Mouse (Mus musculus) heart, postnatal 36 days (tissue): Measurements from ENCODE around the gene 1110032A03Rik. TPM values are rescaled to one million over a fixed set of nuclear protein-coding genes. Genes with fewer than 3 reads are reported as not detected.

Experiments
- DNase-seq, 2 experiments: peaks; one replicate each; pipeline ENCODE4 v3.0.0; 2021 to 2022
- intact Hi-C: fragments of 180-260 bp; cut with DNase I; formaldehyde crosslinking; loops from one replicate; pipeline ENCODE4 v1.15.1; 2025
- total RNA-seq, 2 experiments: library from RNA; stranded (reverse); gene quantifications; 2 replicates each; pipeline ENCODE4 v1.2.3; 2021

1110032A03Rik gene
- total RNA-seq = 10 to 100 TPM in 1 of 2 experiments, 1 to 10 TPM in 1; 8.8 to 11.9 TPM

DNA sequence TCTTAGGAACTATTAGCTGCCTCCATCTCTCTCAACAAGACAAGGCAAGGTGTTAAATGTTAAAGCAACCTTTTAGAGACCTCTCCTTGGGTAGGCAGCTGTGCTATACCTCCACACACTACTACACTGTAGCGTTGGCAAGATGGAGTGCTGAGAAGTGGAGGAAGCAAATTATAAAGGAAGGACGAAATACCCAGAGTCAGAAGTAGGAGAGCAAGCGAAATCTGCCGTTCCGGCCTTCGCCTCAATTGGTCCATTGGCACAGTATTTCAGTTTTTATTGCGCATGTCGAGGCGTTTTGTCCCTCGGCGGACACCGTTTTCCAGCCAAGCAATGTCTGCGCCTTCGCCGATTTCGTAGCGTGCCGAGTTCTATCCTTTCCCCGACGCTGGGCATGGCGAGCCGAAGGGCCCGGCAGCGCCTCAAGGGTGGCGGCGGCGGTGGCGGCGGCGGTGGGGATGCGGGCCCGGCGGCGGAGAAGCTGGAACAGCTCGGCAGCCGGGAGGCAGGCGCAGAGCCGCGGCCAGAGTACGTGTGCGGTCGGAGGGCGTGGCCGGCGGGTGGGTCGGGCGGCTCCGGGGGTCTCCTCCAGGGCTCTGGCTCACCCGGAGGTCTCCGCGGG, at the start of gene 1110032A03Rik, which contains the start of gene Alg9:
TSS of gene 1110032A03Rik (minus strand) at position 530 of the 622 bp plus-strand sequence.
TSS of gene Alg9 (plus strand) at position 29 of the 622 bp plus-strand sequence.
- intact Hi-C loops = no loop called here
- peak; percentile 91 to 93 for DNase-seq

DNA sequence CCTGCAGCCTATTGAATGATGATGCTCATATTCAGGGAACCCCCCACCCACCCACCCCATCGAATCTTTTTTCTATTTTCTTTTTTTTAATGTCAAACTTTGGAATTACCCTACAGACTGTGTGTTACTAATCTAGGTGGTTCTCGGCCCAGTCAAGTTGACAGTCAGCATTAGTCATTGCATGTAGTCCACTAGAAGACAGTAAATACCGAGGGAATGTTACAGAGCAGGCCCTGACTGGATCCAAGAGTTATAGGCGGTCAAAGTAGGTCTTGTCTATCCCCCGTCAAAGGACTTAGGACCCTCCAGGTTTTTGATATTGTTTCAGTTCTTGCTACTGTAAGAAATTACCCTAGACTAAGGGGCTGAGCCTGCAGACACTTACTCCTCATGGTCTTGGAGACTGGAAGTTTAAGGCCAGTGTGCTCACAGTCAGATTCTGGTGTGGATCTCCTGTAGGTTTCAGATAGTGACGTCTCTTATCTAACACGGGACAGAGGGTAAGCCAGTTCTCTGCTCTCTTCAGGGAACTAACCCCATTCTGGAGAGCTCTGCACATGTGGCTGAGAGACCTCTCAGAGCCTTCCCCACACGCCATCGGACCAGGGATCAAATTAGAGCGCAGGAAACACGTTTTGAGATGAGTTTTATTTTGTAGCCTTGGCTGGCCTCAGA, 48.6 kb upstream of the 1110032A03Rik start:
- no peak for DNase-seq
- intact Hi-C loops = no loop called here

DNA sequence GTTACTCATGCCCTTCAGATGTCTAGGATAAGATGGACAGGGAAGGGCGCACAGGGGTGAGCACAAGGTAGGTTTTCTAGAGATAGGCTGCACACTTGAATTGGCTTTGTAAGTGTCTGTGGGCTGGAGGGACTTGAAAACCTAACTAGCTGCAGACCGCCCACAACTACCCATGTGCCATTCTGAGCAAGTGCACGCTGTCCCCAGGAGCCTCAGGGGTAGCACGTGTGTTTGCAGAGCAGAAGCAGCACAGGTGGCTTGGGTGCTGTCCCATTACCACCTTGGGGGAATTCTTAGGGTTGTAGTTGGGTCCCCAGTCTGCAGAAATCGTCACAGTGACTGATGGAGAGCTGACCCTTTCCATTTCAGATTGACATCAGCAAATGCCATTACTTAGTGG, 46.9 kb upstream of the 1110032A03Rik start:
- intact Hi-C loops = no loop called here
- no peak for DNase-seq

DNA sequence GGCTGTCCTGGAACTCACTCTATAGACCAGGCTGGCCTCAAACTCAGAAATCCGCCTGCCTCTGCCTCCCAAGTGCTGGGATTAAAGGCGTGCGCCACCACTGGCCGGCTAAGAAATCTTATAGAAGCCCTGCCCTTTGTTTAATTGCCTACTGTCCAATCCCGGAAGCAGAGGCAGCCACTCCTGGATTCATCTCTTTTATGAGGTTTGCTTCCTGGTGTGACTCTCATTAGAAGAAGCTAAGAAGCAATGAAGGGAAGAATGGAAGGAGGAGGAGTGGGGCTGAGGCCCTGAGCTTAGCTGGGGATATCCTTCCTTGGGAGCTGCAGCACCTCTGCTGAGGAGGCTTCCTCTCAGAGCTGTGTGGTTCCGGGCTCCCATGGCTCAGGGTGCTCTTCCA, 46.3 kb upstream of the 1110032A03Rik start:
- intact Hi-C loops = no loop called here
- no peak for DNase-seq

DNA sequence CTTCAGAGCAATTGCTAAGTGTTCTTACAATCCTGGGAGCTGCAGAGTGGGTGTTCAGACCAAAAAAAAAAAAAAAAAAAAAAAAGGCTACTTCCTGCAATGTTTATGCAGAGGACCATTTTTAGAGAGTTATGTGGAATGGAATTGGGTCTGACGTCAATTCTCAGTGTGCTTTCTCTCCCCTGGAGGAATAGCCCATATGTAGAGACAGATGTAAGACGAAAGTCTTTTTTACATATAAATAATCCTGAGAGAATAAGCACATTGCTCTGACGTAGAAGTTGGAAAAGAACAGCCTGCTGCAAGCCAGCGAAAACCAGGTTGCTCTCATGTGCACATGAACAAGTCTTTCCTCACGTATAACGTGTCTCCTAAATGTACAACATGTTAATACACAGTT, 44.4 kb upstream of the 1110032A03Rik start:
- intact Hi-C loops = no loop called here

DNA sequence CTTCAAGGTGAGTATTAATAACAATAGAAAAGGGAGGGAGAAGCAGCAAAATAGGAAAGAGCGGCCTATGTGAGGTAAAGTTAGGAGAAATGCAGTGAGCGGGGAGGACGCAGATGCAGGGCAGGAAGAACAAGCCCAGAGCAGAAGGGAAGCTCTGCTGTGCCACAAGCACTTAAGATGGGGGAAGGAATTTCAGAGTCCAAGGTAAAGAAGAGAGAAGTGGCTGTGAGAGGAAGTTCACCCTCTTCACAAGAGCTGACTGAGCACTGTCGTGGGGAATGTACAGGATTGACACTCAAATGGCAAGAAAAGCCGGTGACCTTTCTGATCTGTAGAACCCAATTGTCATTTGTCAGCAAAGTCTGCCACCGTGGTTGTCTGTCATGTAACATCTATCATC, 42.7 kb upstream of the 1110032A03Rik start:
- intact Hi-C loops = no loop called here
- no peak for DNase-seq

More for the DNA sequence above, 44.4 kb upstream of the 1110032A03Rik start:
- no peak for DNase-seq

DNA sequence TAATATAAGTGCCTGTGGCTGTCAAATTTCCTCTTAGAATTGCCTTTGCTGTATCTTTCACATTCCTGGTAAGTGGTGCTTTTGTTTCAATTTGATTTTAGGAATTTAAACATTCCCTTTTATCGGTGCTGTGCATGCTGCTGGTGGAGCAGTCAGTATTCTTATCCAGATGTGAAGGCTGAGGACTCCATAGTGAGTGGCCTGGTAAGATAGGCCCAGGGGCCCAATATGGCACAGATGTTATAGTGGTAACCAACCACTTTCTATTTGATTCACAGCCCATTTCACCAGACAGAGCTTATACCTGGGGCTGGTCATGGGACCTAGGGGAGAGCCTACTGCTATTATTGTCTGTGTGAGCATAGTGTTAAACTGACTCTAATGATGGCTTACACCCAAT, 41.2 kb upstream of the 1110032A03Rik start:
- intact Hi-C loops = no loop called here
- DNase-seq = no peak

DNA sequence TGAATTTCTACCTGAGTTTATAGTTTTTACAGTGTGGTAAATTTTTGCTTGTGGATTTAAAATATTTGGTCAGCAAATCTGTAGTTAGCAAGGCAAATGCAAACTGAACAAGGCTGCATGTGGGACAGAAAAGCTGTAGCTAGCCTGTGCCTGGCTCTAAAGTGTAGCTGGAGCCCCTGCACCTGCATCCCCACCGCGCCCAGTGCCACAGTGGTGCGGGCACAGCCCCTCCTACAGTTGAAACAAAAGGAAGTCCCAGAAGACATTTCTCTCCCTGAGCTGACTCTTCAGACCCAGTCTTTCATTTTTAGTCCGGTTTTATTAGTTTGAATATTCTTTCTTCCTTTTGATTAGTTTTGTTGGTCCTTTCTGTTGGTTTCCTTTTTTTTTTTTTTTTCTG, 40.3 kb upstream of the 1110032A03Rik start:
- no peak for DNase-seq
- intact Hi-C loops = no loop called here

DNA sequence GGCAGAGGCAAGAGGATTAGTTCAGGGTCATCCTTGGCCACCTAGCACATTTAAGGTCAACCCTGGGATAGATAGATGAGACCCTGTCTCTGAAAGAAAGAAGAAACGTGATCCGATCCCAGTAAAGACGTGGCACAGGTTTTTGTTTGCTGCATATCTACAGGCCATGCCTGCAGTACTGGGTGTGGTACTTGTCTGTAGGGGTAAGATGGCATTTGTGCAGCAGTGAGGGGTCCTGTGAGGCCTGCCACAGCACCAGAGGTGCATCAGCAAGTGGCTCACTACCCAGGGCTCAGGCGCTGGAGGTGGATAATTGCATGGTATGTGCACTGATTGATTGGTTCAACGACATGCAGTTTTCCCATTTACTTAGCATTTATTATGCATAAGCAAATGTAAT, 38.5 kb upstream of the 1110032A03Rik start:
- no peak for DNase-seq

DNA sequence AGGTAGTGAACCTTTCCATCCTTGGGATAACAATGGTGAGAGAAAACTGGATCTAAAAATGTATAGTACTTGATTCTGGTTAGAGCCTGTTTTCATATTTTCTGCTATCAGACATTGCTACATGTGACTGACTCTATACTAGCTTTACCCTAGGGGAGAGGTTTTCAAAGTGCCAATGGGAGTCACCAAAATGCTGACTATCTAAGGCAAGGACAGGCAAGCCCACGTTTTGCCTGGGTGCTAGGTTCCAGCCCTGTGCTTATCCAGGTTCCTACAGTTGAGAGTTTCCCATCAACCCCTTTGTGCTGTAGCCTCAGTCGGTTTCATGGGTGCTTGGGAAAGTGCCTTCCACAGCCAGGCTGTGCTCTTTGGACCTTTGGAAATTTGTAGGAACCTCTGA, 36.4 kb upstream of the 1110032A03Rik start:
- no peak for DNase-seq
- intact Hi-C loops = no loop called here

More for the DNA sequence above, 38.5 kb upstream of the 1110032A03Rik start:
- intact Hi-C loops = no loop called here

DNA sequence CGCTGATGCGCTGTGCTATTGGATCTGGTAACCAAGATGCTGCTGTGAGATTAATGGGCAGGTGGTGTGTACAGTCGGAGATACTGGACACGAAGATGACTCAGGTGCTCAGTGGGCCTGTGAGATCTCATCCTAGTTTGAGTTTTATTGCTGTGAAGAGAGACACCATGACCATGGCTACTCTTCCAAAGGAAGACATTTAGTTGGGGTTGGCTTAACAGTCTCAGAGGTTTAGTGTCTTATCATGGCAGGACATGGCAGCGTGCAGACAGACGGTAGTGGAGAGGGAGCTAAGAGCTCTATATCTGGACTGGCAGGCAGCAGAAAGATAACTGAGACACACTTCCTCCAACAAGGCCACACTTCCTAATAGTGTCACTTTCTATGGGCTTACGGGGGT, 35.9 kb upstream of the 1110032A03Rik start:
- DNase-seq = no peak
- intact Hi-C loops = no loop called here

DNA sequence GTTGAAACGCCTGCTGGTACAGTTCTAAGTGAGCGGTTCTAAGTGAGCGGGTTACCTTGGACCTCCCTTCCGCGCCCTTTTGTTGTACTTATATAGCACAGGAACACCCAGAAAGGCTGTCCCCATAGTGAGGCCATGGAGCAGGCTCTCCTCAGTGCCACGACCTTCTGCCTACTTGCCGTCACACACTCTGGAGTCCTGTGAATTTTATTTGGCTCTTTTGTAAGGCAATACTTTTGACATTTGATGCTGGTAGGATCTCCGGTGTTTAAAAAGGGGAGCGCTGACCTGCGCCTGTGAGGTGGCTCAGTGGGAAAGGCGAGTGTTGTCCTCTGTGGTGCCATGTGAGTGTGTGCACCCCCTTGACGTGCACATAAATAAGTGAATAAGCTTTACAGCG, 33.8 kb upstream of the 1110032A03Rik start:
- no peak for DNase-seq
- intact Hi-C loops = no loop called here

DNA sequence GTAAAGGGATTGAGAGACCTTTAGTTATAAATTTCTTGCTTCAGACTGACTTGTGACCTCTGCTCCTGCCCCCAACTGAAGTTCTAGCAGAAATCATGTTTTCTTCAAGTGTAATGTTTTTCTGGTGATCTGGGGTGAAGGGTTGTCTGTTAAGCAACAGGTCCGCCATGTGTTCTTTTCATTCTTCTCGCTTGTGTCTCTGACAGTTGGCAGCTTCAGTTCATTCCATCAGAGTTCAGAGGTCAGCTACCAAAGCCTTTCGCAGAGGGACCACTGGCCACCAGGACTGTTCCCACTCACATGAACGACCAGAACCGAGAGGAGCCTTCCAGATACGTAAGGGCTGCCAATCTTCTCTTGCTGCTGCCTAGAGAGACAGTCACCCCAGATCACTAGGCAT, 33.2 kb upstream of the 1110032A03Rik start:
- no peak for DNase-seq
- intact Hi-C loops = no loop called here

DNA sequence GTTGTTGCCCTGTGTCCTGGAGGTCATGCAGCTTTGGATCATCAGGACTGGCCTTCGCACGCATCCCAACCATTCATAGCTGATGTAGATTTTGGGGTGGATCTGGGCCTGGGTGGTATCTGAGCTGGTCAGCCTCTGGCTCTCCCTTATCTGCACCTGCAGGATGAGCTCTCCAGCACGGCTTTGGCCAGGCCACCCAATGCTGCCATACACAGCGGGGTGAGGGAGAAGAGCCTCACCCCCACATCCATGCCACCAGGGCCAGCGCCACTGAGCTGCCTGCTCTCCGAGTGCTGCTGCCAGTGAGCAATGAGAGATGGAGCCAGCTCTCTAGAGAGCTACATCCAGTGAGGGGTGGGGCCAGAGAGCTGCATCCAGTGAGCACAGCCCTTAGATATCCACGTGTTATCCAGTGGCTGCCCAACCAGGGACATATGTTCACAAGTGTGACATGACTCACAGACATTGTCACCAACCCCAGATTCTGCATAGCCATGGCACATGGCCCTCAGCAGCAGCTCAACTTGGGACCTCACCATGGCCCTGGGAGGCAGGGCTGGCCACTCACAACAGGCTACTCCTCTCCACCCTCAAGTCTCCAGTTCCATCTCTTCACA, 27.8 kb upstream of the 1110032A03Rik start:
- no peak for DNase-seq
- intact Hi-C loops = no loop called here

DNA sequence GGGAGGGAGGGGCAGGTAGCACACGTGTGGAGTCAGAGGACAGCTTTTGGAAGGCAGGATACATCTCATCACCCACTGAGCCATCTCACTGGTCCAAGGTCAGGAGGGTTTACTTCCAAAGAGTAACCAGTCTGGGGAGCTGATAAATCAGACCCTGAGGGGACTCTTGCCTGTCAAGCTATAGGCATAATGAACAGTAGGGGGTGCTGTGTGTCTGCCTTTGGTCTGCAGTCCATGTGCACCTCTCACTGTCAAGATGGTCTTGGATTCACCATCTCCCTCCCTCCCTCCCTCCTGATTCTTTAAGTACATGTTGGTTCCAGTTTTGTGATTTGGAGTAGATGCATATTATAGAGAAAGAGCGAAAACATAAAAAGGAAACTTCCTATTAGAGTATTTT, 25.7 kb upstream of the 1110032A03Rik start:
- intact Hi-C loops = loop anchor here (1.0 to 2.0 kb wide), 3 partner anchors 208 to 352 kb away; partner anchors contain the start of gene Sik2
- DNase-seq = peak; percentile 17 to 26

DNA sequence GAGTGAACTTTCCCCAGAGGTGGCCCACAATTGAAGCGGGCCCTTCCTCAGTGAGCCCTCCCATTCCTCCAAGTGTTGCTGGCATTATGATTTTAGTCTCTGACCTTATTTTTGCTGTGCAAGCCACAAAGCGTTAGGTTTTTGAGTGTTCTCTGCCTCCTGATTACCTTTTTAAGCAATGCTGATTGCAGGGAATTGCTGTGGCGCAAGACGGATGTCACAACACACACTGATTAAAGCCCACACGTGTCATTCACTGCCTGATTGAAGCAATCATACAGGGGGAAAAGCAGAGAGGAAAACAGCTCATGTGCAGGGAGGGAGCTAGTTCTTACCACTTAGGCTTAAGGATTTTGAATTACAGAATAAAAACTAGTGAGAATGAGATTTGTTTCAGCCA, 23.0 kb upstream of the 1110032A03Rik start:
- intact Hi-C loops = no loop called here
- no peak for DNase-seq

DNA sequence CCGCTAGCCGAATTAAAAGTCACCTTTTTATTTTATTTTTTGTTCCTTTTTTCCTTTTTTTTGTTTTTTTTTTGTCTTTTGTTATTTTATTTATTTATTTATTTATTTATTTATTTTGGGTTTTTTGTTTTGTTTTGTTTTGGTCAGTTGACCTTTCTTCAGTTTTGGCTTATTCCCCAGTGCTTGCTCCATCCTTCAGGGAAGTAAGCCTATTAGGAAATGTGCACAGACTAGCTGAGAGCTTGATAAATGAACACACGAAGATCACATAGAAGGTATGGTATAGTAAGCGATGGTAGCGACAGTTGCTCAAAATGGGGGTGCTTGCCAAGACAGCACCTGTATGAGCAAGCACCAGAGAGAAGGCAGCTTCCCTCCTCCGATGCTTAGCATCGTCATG, 22.3 kb upstream of the 1110032A03Rik start:
- intact Hi-C loops = no loop called here

DNA sequence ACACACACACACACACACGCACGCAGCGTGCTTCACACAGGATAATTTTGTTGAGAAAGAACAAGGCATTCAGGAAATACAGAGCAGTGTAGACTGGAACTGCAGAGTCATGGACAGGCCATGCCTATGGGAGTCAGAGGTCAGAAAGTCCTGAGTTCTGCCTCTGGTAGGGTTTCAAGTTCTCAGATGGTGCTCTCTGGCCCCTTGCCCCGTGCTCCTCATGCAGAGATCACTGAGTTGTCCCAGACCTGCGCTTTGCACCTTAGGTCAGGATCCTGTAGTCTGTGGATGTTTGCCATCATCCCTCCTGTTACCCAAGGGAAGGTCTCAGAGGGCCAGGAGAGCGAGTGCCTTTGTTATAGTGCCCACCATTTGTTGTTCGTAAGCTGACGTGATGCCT, 21.5 kb upstream of the 1110032A03Rik start:
- intact Hi-C loops = no loop called here
- no peak for DNase-seq

More for the DNA sequence above, 22.3 kb upstream of the 1110032A03Rik start:
- DNase-seq = no peak

DNA sequence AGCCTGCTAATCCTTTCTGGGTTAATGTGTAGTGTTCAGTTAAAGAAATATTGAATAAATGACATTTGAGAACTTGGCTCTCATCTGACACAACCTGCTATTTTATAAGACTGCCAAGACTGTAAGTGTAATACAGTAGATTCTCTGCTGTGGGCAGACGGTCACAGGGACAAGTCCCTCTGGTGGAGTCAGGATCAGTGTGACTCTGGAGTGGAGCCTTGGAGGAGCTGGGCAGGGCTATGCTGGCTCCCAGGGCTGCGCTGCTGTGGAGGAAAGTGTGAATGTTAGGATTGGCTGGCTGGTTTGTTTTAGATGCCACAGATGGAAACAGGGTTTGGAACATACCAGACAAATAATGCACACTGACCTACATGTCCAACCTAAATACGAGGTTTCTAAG, 19.9 kb upstream of the 1110032A03Rik start:
- intact Hi-C loops = no loop called here
- DNase-seq = no peak

DNA sequence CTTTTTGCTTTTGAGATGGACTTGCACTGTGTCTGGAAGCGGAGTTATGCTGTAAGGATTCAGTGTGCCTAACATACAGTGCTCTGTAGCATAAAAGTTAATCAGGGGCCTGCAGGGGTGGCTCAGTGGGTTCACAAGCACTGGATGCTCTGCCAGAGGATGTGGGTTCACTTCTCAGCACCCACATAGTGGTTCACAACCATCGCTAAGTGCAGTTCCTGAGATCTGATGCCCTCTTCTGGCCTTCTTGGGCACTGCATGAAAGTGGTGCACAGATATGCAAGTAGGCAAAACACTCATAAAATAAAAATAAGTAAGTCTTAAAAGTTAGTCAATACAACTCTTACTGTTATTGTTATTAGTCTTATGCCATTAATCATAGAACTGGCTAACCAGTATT, 6.8 kb upstream of the 1110032A03Rik start:
- intact Hi-C loops = no loop called here
- DNase-seq = peak in 1 of 2 experiments; percentile 41

DNA sequence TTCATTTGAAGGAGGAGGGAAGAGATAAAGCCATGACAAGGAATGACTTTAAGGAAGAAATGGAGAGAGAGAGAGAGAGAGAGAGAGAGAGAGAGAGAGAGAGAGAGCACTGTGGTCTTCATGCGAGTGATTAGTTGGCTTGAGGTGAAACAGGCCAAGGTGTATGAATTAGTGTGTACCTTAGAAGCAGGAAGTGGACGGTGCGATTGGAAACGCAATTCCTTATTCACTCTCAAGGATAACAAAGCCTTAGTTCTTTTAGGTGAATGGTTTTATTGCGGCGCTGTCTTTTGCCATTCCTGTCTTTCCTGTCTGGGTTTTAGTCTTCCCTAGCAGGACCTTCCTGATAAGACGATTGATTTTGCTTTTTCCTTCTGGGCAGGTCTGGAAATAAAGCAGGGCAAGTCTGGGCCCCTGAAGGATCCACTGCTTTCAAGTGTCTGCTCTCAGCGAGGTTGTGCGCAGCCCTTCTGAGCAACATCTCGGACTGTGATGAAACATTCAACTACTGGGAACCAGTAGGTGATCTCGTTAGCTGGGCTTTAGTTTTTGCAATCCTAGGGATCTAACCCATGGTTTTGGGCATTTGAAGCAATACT, 941 bp upstream of the 1110032A03Rik start:
- no peak for DNase-seq
- intact Hi-C loops = no loop called here
